Mouse (Mus musculus): ENCODE results near the gene Icam5.

DNA sequence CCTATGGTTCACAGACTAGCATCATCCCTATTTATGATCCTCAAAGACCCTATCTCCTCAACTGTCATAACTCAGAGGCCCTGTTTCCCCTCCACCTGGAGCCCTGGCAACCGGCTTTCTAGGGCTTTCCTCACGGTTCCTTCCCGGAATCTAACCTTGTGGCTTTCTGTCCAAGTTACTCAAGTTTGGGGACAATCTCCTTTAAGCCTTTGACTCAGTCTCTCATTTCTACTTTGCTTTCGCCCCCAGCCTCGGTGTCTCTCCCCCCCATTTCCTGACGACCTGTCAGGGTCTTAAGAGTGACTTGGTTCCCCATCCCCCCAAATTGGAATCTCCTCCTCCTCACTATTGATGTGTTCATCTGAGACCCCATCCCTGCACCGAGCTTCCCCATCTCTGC, 618 bp downstream of the Icam5 start:
- TF ChIP-seq CTCF (IDR thresholded peaks at IDR 0.05) (no peak), EP300 (IDR thresholded peaks at IDR 0.05; ENCODE audit: insufficient read depth, low read depth, low read length) (no peak), POLR2A (IDR thresholded peaks at IDR 0.05; ENCODE audit: insufficient read depth, low read depth, low read length) (no peak)

Measured in heart, adult 2 months (tissue).